Mouse (Mus musculus): ENCODE measurements at regions not wholly inside any gene's neighbourhood (a gene's known extent, or its start where the extent isn't known, plus 50 kb on each side); places are given as distances from the start of the nearest gene placed in this dataset.
A peak's percentile ranks its signal among the peaks of the same experiment; 100 is the strongest.
"Not testable (repeated sequence)": the region's sequence is repeated elsewhere in the genome, so short reads cannot be mapped to it uniquely, and the experiment has no call there.

GRCm38 (mm10) chr13:85988633-85989032 is 58.1 kb downstream of the Cox7c start:
- Histone ChIP-seq H3K36me3 (ENCODE audit: control insufficient read depth, insufficient read depth, low read length) (no peaks in the 10 kb centered on the region), H3K4me2 (ENCODE audit: low read depth, low read length) (no peak overlapping the region), H3K27ac (ENCODE audit: low read length) (no peak overlapping the region), H3K4me3 (ENCODE audit: low read length) (no peak overlapping the region), H3K27me3 (ENCODE audit: control insufficient read depth, insufficient read depth, low read depth, low read length) (no peaks in the 10 kb centered on the region), H3K4me1 (replicated peaks; ENCODE audit: control insufficient read depth, insufficient read depth, low read length) (no peaks in the 10 kb centered on the region), H3K9ac (ENCODE audit: low read length) (no peak overlapping the region), H3K9me3 (ENCODE audit: control insufficient read depth, low read length) (no peaks in the 10 kb centered on the region)
- no peak for ATAC-seq (ENCODE audit: low read depth)

GRCm38 (mm10) chr13:85982089-85982488 is 64.6 kb downstream of the Cox7c start:
- Histone ChIP-seq H3K4me1 (replicated peaks; ENCODE audit: control insufficient read depth, insufficient read depth, low read length) (no peaks in the 10 kb centered on the region), H3K27ac (ENCODE audit: low read length) (peak overlapping the region; percentile 20; the same call in 1 of the 2 replicates), H3K9me3 (ENCODE audit: control insufficient read depth, low read length) (no peaks in the 10 kb centered on the region), H3K36me3 (ENCODE audit: control insufficient read depth, insufficient read depth, low read length) (no peaks in the 10 kb centered on the region), H3K9ac (ENCODE audit: low read length) (no peak overlapping the region), H3K4me3 (ENCODE audit: low read length) (no peak overlapping the region), H3K4me2 (ENCODE audit: low read depth, low read length) (no peak overlapping the region), H3K27me3 (ENCODE audit: control insufficient read depth, insufficient read depth, low read depth, low read length) (no peaks in the 10 kb centered on the region)
- peak; percentile 95 for ATAC-seq (ENCODE audit: low read depth)
- 24% methylated on average over 1 of the region's 1 CpGs for WGBS

- not testable (repeated sequence) for H3K9ac ChIP-seq (ENCODE audit: low read length); H3K4me2 ChIP-seq (ENCODE audit: low read depth, low read length); H3K4me3 ChIP-seq (ENCODE audit: low read length); H3K9me3 ChIP-seq (ENCODE audit: control insufficient read depth, low read length); ATAC-seq (ENCODE audit: low read depth); H3K27me3 ChIP-seq (ENCODE audit: control insufficient read depth, insufficient read depth, low read depth, low read length); H3K4me1 ChIP-seq (replicated peaks; ENCODE audit: control insufficient read depth, insufficient read depth, low read length); H3K27ac ChIP-seq (ENCODE audit: low read length); H3K36me3 ChIP-seq (ENCODE audit: control insufficient read depth, insufficient read depth, low read length)
- WGBS: 64% methylated on average over 2 of the region's 2 CpGs
Measured at GRCm38 (mm10) chr13:85964005-85964404, 82.7 kb downstream of the Cox7c start.

- no peak overlapping the region for H3K9ac ChIP-seq (ENCODE audit: low read length)
Measured at GRCm38 (mm10) chr13:85955284-85955683, 91.4 kb downstream of the Cox7c start.

GRCm38 (mm10) chr13:85952896-85953295 is 93.8 kb downstream of the Cox7c start:
- Histone ChIP-seq H3K27ac (ENCODE audit: low read length) (no peak overlapping the region), H3K4me2 (ENCODE audit: low read depth, low read length) (no peak overlapping the region), H3K4me1 (replicated peaks; ENCODE audit: control insufficient read depth, insufficient read depth, low read length) (no peaks in the 10 kb centered on the region), H3K27me3 (ENCODE audit: control insufficient read depth, insufficient read depth, low read depth, low read length) (no peaks in the 10 kb centered on the region), H3K36me3 (ENCODE audit: control insufficient read depth, insufficient read depth, low read length) (no peaks in the 10 kb centered on the region), H3K4me3 (ENCODE audit: low read length) (no peak overlapping the region), H3K9me3 (ENCODE audit: control insufficient read depth, low read length) (no peaks in the 10 kb centered on the region), H3K9ac (ENCODE audit: low read length) (no peak overlapping the region)
- ATAC-seq (ENCODE audit: low read depth): no peak
- WGBS: 83% methylated on average over 6 of the region's 6 CpGs

More at GRCm38 (mm10) chr13:85955284-85955683, 91.4 kb downstream of the Cox7c start:
- Histone ChIP-seq H3K4me2 (ENCODE audit: low read depth, low read length) (no peak overlapping the region), H3K4me3 (ENCODE audit: low read length) (no peak overlapping the region), H3K4me1 (replicated peaks; ENCODE audit: control insufficient read depth, insufficient read depth, low read length) (no peaks in the 10 kb centered on the region), H3K27ac (ENCODE audit: low read length) (no peak overlapping the region), H3K36me3 (ENCODE audit: control insufficient read depth, insufficient read depth, low read length) (no peaks in the 10 kb centered on the region), H3K27me3 (ENCODE audit: control insufficient read depth, insufficient read depth, low read depth, low read length) (no peaks in the 10 kb centered on the region), H3K9me3 (ENCODE audit: control insufficient read depth, low read length) (no peaks in the 10 kb centered on the region)
- ATAC-seq (ENCODE audit: low read depth): no peak

GRCm38 (mm10) chr13:85926825-85927737 is 119.6 kb downstream of the Cox7c start:
- H3K4me2 ChIP-seq (ENCODE audit: low read depth, low read length): no peak overlapping the region
- no peaks in the 10 kb centered on the region for H3K4me1 ChIP-seq (replicated peaks; ENCODE audit: control insufficient read depth, insufficient read depth, low read length)
- ATAC-seq (ENCODE audit: low read depth): peak; percentile 95
- no peaks in the 10 kb centered on the region for H3K36me3 ChIP-seq (ENCODE audit: control insufficient read depth, insufficient read depth, low read length)
- no peak overlapping the region for H3K9ac ChIP-seq (ENCODE audit: low read length)
- H3K27me3 ChIP-seq (ENCODE audit: control insufficient read depth, insufficient read depth, low read depth, low read length): no peaks in the 10 kb centered on the region
- peak overlapping the region; percentile 52; the same call in 1 of the 2 replicates for H3K27ac ChIP-seq (ENCODE audit: low read length)
- H3K4me3 ChIP-seq (ENCODE audit: low read length): no peak overlapping the region
- WGBS: 39% methylated on average over 4 of the region's 4 CpGs
- H3K9me3 ChIP-seq (ENCODE audit: control insufficient read depth, low read length): no peaks in the 10 kb centered on the region

GRCm38 (mm10) chr13:85926323-85926722 is 120.4 kb downstream of the Cox7c start:
- H3K4me2 ChIP-seq (ENCODE audit: low read depth, low read length): no peak overlapping the region

GRCm38 (mm10) chr13:85922696-85923095 is 124.0 kb downstream of the Cox7c start:
- Histone ChIP-seq H3K4me2 (ENCODE audit: low read depth, low read length) (no peak overlapping the region), H3K36me3 (ENCODE audit: control insufficient read depth, insufficient read depth, low read length) (no peaks in the 10 kb centered on the region), H3K4me3 (ENCODE audit: low read length) (no peak overlapping the region), H3K27me3 (ENCODE audit: control insufficient read depth, insufficient read depth, low read depth, low read length) (no peaks in the 10 kb centered on the region), H3K4me1 (replicated peaks; ENCODE audit: control insufficient read depth, insufficient read depth, low read length) (no peaks in the 10 kb centered on the region), H3K9me3 (ENCODE audit: control insufficient read depth, low read length) (no peaks in the 10 kb centered on the region), H3K27ac (ENCODE audit: low read length) (no peak overlapping the region), H3K9ac (ENCODE audit: low read length) (no peak overlapping the region)
- ATAC-seq (ENCODE audit: low read depth): peak; percentile 10; the same call in 1 of the 2 replicates
- WGBS: 92% methylated on average over 2 of the region's 2 CpGs

More at GRCm38 (mm10) chr13:85926323-85926722, 120.4 kb downstream of the Cox7c start:
- ATAC-seq (ENCODE audit: low read depth): no peak
- no peaks in the 10 kb centered on the region for H3K27me3 ChIP-seq (ENCODE audit: control insufficient read depth, insufficient read depth, low read depth, low read length)
- H3K36me3 ChIP-seq (ENCODE audit: control insufficient read depth, insufficient read depth, low read length): no peaks in the 10 kb centered on the region
- no peaks in the 10 kb centered on the region for H3K4me1 ChIP-seq (replicated peaks; ENCODE audit: control insufficient read depth, insufficient read depth, low read length)
- H3K9ac ChIP-seq (ENCODE audit: low read length): no peak overlapping the region
- H3K27ac ChIP-seq (ENCODE audit: low read length): no peak overlapping the region
- H3K4me3 ChIP-seq (ENCODE audit: low read length): no peak overlapping the region
- H3K9me3 ChIP-seq (ENCODE audit: control insufficient read depth, low read length): no peaks in the 10 kb centered on the region
- WGBS: 42% methylated on average over 2 of the region's 2 CpGs

- Histone ChIP-seq H3K4me1 (replicated peaks; ENCODE audit: control insufficient read depth, insufficient read depth, low read length) (no peaks in the 10 kb centered on the region; the same call in 1 of the 2 replicates), H3K4me3 (ENCODE audit: low read length) (no peak overlapping the region), H3K36me3 (ENCODE audit: control insufficient read depth, insufficient read depth, low read length) (no peaks in the 10 kb centered on the region), H3K9ac (ENCODE audit: low read length) (no peak overlapping the region), H3K27ac (ENCODE audit: low read length) (no peak overlapping the region), H3K4me2 (ENCODE audit: low read depth, low read length) (no peak overlapping the region), H3K9me3 (ENCODE audit: control insufficient read depth, low read length) (no peaks in the 10 kb centered on the region), H3K27me3 (ENCODE audit: control insufficient read depth, insufficient read depth, low read depth, low read length) (no peaks in the 10 kb centered on the region)
- ATAC-seq (ENCODE audit: low read depth): no peak
Measured at GRCm38 (mm10) chr13:85901796-85902195, 144.9 kb downstream of the Cox7c start.
